Mouse (Mus musculus) common myeloid progenitor, adult 5-6 weeks (primary cell): ENCODE measurements around the gene Odf2l. TPM values are rescaled to one million over a fixed set of nuclear protein-coding genes. Genes with fewer than 3 reads are reported as not detected.
A peak's percentile ranks its signal among the peaks of the same experiment; 100 is the strongest.

Experiments
- ATAC-seq: replicated peaks from 2 replicates; pipeline ENCODE4 v1.8.0; 2016; ENCODE audit warnings: low read depth, mild to moderate bottlenecking, moderate TSS enrichment, inconsistent platforms; ENCODE audit not compliant: poor library complexity, severe bottlenecking
- total RNA-seq: library from RNA; stranded (forward); fragments of 200-1000, 187-1606 nt; gene quantifications from 2 replicates; pipeline ENCODE4 v1.2.3, GENCODE M21; 2017

The Odf2l gene
- total RNA-seq, result 44.5 and 47.3 TPM in 2 replicates

- ATAC-seq, result peak; percentile 94
Observed at GRCm38 (mm10) chr3:145118254-145119001, at the start of gene Odf2l. Gene Odf2l (plus strand): TSS chr3:145118588.

GRCm38 (mm10) chr3:145068964-145069363, 49.4 kb upstream of the Odf2l start:
- ATAC-seq, result no peak

GRCm38 (mm10) chr3:145072339-145072738, 46.0 kb upstream of the Odf2l start:
- ATAC-seq, result no peak

- ATAC-seq, result no peak
Observed at GRCm38 (mm10) chr3:145078405-145078804, 40.0 kb upstream of the Odf2l start.

GRCm38 (mm10) chr3:145080904-145081303, 37.5 kb upstream of the Odf2l start:
- ATAC-seq, result no peak

- ATAC-seq, result no peak
Observed at GRCm38 (mm10) chr3:145083081-145083480, 35.3 kb upstream of the Odf2l start.

- no peak for ATAC-seq
Observed at GRCm38 (mm10) chr3:145086180-145086579, 32.2 kb upstream of the Odf2l start.

GRCm38 (mm10) chr3:145087857-145088598, 30.4 kb upstream of the Odf2l start:
- ATAC-seq, result no peak

- no peak for ATAC-seq
Observed at GRCm38 (mm10) chr3:145099291-145099690, 19.1 kb upstream of the Odf2l start, which contains the start of gene Clca2. Gene Clca2 (minus strand): TSS chr3:145099443.

- no peak for ATAC-seq
Observed at GRCm38 (mm10) chr3:145101891-145102555, 16.4 kb upstream of the Odf2l start.

- ATAC-seq, result no peak
Observed at GRCm38 (mm10) chr3:145103321-145103720, 15.1 kb upstream of the Odf2l start.

GRCm38 (mm10) chr3:145103770-145104169, 14.6 kb upstream of the Odf2l start:
- ATAC-seq, result 0 out of 2 replicates have a peak, but pooled peaks have one; percentile 31

- peak; percentile 54 for ATAC-seq
Observed at GRCm38 (mm10) chr3:145105076-145105772, 13.2 kb upstream of the Odf2l start.

GRCm38 (mm10) chr3:145105773-145106504, 12.4 kb upstream of the Odf2l start:
- no peak for ATAC-seq

- ATAC-seq, result no peak
Observed at GRCm38 (mm10) chr3:145115169-145115568, 3.2 kb upstream of the Odf2l start.

GRCm38 (mm10) chr3:145117637-145118036, 751 bp upstream of the Odf2l start:
- no peak for ATAC-seq

GRCm38 (mm10) chr3:145119002-145119358, 592 bp downstream of the Odf2l start:
- ATAC-seq, result no peak

GRCm38 (mm10) chr3:145119425-145119824, 1.0 kb downstream of the Odf2l start:
- no peak for ATAC-seq

- ATAC-seq, result 0 out of 2 replicates have a peak, but pooled peaks have one; percentile 52
Observed at GRCm38 (mm10) chr3:145126618-145127017, 8.2 kb downstream of the Odf2l start.
